Mouse (Mus musculus) kidney, adult 11 months (tissue): Measurements from ENCODE around the gene Csde1.
A peak's percentile ranks its signal among the peaks of the same experiment; 100 is the strongest.

ENCODE experiments used
- DNase-seq: peaks from one replicate; pipeline ENCODE4 v3.0.0; 2022

Gene Csde1

DNA sequence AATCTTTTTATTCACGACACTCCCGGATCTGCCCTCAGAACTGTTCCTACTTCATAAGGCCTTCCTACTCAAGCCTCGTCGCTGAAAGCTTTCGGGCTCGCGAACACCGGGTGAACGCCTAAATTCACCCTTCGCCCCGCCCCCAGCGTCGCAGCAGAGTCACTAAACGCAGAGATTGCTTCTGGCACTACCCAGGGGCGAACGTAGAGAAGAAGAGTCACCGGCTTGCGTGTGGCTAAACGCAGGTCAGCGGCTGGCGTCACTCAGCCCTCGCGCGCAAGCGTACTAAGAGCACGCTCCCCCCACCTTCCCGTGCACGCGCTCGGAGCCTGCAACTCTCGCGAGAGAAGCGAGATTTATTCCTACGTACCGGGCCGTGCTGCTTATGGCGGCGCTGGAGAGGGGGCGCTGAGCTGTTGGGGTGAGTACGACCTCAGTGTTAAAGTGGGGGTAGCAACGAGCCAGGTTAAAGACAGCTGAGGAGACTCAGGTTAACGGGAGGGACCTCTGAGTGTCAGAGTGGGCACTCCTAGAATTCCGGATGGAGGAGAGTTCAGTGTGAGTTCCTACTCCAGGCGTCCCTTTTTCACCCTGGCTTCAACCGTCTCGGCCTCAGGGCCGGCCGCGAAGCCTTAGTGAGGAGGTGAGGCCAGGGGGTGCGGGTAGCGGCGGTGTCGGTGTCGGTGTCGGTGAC, at the start of gene Csde1:
Gene Csde1 (plus strand): TSS at position 178 of the 694 bp plus-strand sequence.
- peak; percentile 98 for DNase-seq

DNA sequence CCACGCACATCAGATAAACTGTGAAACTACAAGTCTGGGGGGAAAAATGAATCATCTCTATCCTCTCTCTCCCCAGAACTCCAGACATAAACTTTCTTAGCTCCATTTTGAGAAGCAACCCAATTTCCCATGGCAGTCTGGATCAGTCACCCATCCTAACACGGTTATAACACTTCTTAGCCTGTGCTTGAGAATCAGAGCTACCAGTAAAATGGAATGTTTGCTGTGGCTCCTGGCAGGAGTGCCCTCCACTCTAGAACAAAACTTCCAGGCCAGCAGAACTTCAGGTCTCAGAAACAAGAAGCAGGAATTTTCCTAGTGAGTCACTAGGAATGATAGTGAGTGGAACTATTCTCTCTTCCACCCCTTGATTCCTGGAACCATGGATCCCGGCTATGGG, 49.7 kb upstream of the Csde1 start:
- DNase-seq = no peak

DNA sequence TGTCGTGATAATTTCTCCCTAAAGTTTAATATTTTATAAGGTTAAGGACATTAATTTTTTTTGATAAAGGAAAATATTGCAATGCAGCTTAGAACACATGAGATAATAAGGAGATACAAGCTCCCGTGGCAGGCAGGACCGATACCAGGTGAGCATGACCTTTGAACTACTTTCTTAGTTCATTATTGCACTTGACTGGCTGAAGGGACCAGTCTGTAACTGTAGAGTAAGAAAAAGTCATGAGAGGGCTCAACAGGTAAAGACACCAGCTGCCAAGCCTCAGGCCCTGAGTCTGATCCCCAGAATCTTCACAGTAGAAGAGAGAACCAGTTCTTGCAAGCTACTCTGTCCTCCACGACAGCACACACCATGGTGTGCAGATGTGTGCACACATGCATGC, 43.3 kb upstream of the Csde1 start:
- no peak for DNase-seq

DNA sequence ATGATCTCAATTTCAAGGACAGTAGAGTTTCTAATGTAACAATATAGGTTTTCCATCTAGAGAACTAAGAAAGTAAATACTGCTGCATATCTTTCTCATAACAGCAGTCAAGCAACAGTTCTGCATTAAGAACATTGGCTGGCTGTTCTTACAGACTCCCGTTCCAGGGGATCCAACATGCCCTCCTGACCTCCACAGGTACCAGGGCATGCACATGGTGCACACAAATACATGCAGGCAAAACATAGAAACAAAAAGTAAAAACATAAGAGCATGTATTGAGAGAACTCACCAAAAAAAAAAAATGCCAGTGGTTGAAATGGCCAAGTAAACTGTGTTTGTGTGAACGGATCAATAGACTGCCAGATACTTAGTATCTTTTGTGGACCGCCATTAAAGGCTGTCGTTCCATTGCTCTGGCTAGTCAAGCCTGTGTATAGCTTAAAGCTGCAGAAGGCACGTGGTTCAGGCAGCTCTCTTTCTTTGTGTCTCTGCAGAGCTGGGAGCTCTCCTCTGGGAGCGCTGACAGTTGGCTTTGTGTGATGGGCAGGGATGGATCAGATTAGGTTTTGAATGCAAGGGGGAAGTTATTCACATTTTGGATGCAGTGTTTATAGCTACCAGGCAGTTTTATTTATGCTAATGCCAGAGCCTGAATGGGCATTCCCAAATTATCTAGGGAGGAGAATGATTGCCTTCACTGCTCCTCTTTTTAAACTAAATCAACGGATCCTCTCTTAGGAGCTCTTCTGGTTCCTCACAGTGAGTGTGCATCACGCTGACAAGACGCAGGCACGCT, 40.5 kb upstream of the Csde1 start:
- no peak for DNase-seq

DNA sequence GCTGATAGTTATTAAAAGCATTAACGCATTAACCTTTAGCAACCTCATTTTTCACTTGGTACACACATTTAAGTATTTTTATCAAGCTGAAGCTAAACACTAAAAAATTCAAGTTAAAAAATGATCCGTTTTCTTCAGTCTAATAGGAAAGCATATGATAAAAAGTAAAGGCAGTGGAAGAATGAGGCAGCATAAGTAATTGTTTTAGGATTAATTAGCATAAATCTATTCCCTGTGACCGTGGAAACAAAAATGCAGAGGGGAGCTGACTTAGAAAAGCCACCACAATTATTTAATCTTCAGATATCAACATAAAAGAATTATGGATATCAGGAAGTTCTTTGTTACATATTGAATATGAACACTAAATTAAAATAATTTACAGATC, 39.9 kb upstream of the Csde1 start:
- DNase-seq = no peak

DNA sequence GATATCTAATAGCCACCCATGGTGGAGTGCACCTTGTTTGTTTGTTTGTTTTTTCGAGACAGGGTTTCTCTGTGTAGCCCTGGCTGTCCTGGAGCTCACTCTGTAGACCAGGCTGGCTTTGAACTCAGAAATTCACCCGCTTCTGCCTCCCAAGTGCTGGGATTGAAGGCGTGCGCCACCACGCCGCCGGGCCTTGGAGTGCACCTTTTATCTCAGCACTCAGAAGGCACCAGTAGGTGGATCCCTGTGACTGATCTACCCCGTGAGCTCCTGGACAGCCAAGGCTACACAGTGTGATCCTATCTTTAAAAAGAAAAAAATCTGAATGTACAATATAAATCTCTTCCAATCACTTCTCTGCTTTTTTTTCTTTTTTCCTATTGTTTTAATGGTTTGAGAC, 29.2 kb upstream of the Csde1 start:
- no peak for DNase-seq

DNA sequence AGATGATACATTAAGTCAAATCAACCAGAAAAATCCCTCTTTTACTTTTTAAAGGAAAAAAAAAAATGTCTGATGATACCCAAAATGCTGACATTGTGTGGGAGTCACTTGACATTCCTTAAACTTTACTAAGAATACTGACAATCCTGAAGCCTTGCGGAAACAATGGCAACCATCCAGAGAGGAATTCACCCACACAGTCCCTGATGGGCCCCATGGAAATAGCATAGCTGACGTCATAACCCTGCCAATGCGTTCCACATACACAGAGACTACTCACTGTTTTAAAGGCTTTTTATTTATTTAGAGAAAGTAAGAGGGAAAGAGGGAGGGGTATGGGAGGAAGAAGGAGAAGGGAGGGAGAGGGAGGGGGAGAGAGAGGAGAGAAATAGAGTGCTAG, 27.3 kb upstream of the Csde1 start:
- DNase-seq = no peak

DNA sequence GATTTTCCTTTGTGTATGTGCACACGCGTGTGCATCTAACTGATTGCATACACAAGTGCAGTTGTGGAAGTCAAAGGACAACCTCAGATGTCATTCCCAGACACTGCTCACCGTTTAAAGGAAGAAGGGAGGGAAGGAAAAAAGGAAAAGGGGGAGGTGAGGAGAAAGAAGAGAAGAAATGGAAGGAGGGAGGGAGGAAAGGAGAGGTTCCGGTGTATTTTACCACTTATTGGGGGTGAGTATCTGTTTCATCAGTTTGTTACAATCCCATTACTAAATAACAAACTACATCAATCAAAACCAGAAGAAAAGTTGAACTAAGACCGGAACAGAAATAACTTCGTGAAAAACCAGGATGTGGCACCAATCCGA, 25.0 kb upstream of the Csde1 start:
- DNase-seq = no peak

DNA sequence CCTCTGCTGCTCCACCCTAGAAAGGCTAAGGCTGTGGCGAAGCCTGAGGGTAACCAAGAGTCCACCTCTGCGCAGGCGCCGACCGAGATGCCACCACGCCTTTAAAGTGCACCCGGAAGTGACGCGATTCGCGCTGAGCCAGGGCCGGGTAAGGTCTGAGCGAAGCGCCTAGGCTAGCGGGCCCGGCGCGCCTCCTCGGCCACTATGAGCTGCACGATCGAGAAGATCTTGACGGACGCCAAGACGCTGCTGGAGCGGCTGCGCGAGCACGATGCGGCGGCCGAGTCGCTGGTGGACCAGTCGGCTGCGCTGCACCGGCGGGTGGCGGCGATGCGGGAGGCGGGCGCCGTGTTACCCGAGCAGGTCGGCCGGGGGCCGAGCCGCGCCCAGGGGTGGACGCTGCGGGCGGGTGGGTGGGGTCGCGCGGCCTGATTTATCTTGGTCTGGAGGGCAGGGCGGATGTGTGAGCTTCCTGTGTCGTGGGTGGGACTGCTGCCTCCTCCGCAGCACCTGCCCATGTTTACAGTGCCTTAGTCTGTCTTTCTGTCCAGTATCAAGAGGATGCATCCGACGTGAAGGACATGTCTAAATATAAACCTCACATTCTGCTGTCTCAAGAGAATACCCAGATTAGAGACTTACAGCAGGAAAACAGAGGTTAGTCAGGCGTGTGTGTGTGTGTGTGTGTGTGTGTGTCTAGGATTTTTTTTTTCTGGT, 24.5 kb upstream of the Csde1 start, which contains the start of gene Sike1:
Gene Sike1 (plus strand): TSS at position 104 of the 717 bp plus-strand sequence.
- peak; percentile 93 for DNase-seq

DNA sequence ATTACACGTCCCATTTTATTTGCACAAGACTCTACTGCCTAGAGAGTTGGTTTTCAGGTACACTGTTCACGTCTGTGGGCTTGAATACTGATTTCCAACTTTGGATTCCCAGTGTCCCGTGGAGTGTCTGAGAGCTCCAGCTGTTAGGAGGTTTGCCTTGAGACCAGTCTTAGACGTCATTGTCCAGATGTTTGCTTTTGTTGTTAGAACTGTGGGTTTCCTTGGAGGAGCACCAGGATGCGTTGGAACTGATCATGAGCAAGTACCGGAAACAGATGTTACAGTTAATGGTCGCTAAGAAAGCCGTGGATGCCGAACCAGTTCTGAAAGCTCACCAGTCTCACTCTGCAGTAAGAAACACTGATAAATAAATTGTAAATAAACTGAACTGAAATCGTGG, 23.2 kb upstream of the Csde1 start:
- no peak for DNase-seq

DNA sequence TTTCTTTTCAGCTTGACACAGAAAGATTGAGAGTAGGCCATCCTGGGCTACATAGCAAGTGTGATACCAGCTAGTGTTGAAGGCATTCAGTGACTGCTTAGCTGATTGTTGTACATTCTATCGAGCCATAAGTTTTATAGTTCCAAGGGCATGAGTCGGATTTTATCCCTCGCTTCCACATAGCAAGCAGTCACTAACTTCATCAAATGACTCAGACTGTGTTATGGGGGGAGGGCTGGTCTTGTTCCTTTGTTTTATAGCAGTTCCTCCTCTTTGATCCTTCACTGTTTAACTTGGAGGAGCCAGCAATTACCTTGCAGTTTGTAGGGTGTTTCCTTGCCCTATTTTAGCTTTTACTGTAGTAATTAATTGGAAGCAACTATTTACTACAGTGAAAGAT, 22.6 kb upstream of the Csde1 start:
- no peak for DNase-seq

DNA sequence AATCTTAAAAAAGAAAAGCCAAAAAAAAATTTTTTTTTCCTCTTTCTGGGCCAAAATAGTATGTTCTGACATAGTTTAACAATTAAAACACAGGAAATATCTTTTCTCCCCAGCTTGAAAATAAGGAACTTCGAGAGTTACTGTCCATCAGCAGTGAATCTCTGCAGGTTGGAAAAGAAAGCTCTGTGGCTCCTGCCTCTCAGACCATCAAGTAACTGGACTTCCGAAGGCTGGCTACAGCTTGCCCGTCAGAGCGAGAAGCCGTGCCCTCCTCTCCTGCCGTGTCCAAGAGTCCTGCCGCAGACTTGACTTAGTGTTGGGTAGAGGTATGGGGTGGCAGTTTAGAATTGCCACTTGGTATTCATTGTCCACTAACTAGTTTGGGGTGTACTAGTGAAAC, 18.6 kb upstream of the Csde1 start:
- no peak for DNase-seq

DNA sequence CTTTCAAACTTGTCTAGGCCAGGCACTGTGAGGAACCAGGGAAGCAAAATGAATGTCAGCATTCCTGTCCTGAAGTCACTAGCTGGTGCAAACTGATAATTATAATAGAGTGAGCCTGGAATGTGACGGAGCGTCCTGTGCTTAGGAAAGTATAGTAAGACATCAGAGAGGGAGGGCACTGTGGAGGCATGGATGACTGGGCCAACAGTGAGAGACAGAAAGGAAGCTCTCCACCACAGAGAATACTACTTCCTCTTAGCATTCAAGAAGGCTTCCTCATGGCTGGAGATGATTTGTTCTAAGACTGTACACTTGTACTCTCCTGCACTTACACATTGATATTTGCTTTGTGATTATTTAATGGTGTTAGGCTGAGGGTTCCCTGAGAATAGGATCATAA, 2.9 kb upstream of the Csde1 start:
- no peak for DNase-seq

DNA sequence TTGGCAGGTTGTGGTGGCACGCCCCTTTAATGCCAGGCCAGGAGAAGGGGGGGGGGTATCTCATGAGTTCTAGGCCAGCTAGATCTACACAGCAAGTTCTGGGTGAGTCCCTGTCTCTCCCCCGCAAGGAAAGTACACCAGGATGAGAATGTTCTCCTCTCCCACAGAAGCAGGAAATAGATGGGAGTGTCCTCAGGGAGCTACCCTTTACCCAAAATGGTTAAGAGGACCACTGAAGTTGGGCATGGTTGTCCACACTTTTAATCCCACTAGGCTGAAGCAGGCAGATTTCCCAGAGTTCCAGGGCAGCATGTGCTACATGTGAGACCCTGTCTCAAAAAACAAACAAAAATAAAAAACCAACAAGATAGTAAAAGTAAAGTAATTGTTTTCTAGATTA, 764 bp upstream of the Csde1 start:
- no peak for DNase-seq

DNA sequence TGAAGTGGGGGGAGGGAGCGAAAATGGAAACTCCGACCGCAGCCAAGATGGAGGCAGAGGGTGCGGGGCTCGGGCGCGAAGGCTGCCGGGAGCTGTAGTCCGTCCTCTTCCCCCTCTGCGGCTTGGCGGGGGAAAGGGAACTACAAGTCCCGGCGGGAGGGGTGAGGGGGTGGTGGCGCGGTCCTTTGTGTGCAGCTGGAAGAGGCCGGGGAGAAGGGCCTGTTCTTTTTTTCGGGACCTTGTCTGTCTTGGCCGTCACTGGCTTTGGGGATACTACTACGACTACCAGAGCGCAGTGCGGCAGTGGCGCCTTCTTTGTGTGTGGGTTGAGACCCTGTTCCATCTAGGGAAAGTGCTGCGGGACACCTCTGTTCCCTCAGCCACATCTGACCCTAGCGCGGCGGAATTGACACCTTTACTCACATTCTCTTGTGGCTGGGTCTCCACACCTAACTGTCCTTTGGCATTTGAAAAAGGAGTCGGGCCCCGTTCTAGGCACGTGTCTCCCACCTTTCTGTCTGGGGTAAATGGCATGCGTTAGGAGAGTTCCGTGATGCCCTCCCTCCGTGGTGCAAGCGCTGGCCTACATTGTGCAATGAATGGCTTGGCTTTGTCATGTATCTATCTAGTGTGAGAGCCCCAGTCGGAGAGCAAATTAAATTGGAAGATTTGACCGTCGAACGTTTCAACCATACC, 865 bp downstream of the Csde1 start:
- peak; percentile 85 for DNase-seq

DNA sequence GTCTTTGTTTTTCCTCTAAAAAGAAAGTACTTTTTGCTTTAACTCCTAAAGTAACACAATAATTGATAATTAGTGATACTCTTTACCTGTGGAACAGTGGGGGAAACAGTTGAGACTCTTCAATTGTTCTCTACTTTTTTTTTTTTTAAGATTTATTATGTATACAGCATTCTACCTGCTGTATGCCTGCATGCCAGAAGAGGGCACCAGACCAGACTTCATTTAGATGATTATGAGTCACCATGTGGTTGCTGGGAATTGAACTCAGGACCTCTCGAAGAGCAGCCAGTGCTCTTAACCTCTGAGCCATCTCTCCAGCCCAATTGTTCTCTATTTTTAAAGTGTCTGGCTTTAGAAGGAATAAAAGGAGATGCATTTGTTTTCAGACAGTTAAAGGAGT, 5.9 kb downstream of the Csde1 start:
- no peak for DNase-seq

DNA sequence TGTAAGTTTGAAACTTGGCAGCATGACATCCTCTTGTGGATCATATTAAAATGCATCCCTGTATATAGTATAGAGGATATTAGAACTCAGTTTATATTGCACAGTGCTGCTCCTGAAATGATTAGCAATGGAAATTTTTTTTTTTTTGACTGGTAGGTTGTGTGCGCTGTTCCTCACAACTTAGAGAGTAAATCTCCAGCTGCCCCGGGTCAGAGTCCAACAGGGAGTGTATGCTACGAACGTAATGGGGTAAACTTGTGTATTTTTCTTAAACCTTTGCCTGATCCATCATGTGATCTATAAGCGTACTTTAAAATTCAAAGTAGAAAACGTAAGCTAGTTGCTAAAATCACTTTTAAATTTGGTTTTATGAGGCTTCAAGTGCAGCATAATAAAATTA, 20.1 kb downstream of the Csde1 start:
- DNase-seq = no peak

DNA sequence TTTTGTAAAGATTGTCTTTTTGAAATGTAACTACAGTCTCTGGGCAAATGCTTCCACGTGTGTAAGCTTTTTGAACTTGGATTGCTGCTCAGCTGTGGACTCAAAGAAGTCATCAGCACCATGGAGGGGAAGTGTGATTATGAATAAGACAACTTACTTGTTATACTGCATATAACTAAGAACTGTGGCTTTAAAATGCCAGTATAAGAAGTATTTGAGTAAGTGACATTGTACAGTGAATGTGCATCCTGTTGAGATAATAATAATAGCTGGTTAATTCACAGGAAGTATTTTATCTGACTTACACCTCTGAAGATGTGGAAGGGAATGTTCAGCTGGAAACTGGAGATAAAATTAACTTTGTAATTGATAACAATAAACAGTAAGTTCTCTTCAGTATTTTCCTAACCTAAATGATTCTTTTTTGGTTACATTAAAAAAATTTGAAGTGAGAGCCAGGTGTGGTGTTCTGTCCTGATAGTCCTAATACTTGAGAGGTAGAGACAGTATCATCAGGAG, 20.7 kb downstream of the Csde1 start:
- DNase-seq = no peak

DNA sequence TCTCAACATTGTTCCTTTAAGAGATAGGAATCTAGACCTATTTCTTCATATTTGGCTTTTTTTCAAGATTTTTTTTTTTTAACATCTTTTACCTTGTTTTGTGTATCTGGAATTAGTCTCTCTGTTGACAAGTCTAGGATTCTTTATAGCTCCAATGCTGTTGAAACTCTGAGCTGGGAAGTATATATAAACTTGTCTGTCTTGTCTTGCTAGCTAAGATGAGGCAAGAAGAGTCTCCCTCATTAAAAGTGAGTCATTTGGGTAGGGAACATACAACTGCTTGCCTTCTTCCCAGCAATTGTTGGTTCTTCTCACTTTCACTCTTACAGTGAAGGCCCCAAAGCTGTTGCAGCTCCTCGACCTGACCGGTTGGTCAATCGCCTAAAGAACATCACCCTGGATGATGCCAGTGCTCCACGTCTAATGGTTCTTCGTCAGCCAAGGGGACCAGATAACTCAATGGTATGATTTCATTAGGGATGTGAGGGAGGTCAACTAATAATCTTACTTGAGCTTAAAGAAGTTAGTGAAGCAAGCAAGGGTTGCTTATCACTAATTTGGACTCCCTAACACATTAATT, 35.9 kb downstream of the Csde1 start:
- DNase-seq = no peak

DNA sequence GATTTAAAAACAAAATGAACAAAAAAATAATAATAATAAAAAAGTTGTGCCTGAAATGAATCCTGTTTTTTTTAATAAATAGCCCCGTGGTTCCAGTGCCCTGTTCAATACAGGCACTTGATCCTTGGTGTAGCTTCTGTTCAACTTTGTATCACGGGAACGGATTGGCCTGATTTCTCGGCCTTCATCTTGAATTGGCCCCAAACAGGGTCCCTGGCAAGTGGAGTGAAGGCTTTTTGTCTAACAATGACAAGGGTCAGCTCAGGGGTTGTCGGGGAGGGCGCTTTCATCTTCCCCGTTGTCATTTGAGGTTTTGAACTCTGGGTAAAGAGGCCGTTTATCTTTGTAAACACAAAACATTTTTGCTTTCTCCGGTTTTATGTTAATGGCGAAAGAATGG, 37.5 kb downstream of the Csde1 start:
- DNase-seq = no peak

DNA sequence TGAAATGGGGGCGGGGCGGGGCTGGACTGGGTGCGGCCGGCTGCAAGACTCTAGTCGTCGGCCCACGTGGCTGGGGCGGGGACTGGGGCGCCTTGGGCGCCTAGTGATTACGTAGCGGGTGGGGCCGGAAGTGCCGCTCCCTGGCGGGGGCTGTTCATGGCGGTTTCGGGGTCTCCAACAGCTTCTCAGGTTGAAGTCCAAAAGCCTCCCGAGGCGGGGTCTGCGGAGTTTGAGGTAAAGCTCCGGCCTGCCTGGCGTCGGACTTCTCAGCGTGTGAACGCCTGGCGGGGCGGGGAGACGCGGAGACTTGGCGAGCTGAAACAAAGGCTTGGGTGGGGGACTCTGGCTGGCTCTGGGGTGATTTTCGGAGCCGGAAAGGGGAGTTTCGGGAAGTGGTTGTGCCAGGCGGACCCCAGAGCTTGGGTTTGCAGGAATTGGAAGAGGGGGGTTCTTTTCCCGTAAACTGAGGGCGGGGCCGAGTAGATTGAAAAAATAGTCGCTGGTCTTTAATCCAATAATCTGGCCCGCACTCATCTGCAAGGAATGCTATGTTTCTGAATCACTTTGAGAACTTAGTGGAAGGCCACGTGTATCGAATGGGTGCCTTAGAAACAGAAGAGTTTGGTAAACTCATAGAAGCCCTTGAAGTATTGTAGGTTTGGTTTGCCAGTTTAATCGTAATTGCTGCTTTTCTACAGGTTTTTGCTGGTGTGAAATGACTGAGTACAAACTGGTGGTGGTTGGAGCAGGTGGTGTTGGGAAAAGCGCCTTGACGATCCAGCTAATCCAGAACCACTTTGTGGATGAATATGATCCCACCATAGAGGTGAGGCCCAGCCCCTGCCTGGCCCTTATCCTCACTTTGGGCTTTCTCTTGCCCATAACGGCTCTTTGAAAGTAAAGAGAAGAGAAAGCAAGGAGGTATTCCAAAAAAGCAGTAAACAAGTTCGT, 38.3 kb downstream of the Csde1 start, which contains the start of gene Nras:
Gene Nras (plus strand): TSS at position 79 of the 951 bp plus-strand sequence.
- peak; percentile 89 for DNase-seq
